Mouse (Mus musculus) lung, postnatal 4 days (tissue): ENCODE results near the gene Fbh1.
A peak's percentile ranks its signal among the peaks of the same experiment; 100 is the strongest.

Experiments used
- DNase-seq, 2 experiments: peaks; one replicate each; pipeline ENCODE4 v3.0.0; 2021

Gene Fbh1

DNA sequence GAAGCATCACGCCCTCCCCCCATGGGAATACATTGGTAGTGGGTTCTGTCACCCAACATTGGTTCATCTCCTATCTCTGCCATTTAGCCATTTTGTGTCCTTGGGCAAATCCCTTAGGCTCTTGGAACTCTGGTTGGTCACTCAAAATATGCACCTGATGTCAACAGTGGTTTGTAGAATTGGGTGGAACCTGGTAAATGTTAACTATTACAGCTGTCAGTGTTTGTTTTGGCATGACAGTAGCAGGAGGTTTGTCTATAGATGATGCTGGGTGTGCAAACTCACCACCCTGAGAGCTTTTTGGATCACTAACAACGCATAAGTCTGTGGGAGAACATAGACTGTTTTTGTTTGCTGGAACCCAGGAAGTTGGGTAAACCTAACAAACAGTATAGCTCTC is 58.8 kb downstream of the Fbh1 start:
- no peak for DNase-seq

GRCm38 (mm10) chr2:11714535-11714934 is 62.8 kb downstream of the Fbh1 start:
- no peak for DNase-seq

DNA sequence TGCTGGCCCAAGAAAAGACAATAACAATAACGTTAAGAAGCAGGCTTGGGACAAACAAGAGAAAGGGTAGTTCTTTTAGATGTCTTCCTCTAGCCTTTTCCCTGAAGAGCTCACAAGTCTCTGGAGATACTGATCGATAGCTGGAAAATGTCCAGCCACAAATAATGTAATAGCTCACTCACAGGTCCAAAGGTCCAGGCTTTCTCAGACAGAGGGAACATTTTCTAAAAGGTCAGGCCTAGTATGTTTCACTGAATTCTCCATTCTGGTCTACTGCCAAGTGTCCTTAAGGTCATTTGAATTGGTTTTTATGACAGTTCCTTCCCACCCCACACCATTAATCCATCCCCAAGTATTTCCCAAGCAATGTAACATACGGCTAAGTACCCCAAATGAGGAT is 64.4 kb downstream of the Fbh1 start:
- DNase-seq: no peak

- no peak for DNase-seq
Measured at GRCm38 (mm10) chr2:11712483-11712990, 64.8 kb downstream of the Fbh1 start.

GRCm38 (mm10) chr2:11710101-11710500 is 67.3 kb downstream of the Fbh1 start:
- peak in 1 of 2 experiments; percentile 37 for DNase-seq

DNA sequence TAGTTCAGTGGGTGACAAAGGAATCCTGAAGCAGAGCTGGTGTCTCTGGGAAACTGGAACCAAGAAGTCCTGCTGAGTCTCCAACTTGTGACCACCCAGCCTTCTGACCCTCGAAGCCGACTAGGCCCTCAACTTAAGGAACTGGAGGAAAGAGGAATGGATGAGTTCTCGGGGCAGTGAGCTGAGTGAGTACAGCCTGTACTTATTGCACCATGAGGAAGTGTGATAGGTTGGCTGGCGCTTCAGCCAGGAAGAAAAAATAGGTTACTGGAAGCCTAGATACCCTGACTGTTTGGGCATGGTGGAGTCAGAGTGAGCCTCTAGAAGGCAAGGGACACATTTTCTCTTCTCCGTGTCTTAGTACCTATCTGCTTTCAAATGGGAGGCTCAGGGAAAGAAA is 68.8 kb downstream of the Fbh1 start:
- no peak for DNase-seq

- no peak for DNase-seq
Measured at GRCm38 (mm10) chr2:11706746-11707065, 70.7 kb downstream of the Fbh1 start.

DNA sequence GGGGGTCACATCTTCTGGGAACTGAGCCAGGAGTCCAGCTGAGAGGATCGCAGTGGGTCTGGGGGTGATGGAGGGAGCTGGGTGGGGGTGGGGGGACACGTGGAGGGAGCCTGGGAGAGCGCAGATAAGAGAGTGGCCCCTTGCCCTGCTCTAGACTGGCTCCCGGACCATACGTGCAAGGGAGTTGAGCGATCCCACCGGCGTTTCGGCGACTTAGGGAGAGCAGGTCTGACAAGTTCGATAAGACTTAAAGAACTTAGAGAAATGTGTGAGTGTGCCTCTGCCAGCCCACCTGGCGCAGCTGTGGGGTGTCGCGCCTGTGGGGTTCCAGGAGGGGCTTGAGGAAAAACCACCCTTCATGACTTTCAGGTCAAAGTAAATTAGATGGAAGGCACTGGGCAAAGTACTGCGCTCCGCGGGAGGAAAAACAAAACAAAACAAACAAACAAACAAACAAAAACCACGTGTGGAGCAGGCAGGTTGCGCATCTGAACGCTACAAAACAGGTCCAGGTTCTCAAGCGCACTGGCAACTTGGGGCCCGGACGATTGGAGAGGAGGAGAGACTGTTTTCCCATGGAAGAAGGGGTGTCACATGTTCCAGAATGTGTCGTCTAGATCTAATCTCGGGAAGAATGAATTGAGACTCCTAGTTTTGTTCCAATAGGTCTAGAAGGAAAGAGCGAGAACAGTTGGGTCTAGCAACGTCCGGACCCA is 71.2 kb downstream of the Fbh1 start:
- no peak for DNase-seq

- DNase-seq: peak; percentile 72 to 80
Measured at GRCm38 (mm10) chr2:11705201-11706025, 72.0 kb downstream of the Fbh1 start, which contains the start of gene Il15ra. Il15ra (plus strand) TSS chr2:11705290.

DNA sequence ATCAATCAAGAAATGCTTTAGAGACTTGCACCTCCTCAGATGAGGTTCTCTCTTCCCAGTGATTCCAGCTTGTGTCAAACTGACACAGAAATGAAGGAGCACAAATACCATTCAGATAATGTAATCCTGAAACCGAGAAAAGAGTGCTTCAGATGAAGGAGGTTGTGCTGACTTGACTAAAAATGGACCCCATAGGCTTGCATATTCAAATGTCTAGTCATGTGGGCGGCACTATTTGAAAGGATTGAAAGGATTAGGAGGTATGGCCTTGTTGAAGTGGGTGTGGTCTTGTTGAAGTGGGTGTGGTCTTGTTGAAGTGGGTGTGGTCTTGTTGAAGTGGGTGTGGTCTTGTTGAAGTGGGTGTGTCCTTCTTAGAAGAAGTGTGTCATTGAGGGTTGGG is 77.5 kb downstream of the Fbh1 start:
- DNase-seq: no peak

DNA sequence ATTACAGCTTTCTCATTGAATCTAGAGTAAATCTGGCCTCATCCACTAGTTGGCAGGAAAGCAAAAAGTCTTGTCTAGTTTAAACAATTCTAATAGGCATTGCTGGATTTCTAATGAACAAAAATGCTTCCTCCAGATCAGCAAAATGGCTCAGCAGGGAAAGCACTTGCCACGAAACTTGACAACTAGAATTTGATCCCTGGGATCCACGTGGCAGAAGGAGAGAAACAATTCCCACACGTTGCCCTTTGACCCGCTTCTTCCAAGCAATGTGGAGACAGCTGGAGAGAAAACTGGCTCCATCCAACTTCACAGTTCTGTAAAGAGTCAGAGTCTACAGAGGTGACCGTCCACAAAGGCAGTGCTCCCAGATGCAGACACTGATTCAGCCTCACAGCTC is 78.4 kb downstream of the Fbh1 start:
- DNase-seq: no peak

DNA sequence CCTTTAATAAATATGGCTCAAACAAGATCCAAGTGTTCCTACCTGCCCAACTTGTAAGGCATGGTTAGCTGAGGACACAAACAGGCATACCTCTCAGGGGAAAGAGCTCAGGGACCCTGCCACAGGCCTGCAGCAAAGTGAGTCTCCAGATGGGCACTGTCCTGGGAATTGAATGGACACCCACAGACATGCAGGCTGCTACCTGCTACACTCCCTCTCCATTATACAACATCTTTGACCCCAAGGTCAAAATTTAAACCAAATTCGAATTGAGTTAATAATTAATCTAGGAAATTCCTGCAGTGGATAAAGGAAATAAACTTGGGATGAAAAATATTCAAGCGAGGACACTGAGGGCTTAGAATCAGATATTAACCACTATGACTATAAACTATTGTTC is 81.5 kb downstream of the Fbh1 start:
- DNase-seq: no peak

- no peak for DNase-seq
Measured at GRCm38 (mm10) chr2:11694104-11694503, 83.3 kb downstream of the Fbh1 start.

GRCm38 (mm10) chr2:11693352-11693751 is 84.0 kb downstream of the Fbh1 start:
- no peak for DNase-seq
